Mouse (Mus musculus): ENCODE results near the gene Atxn2. TPM values are rescaled to one million over a fixed set of nuclear protein-coding genes. Genes with fewer than 3 reads are reported as not detected.

Atxn2 gene
- polyA plus RNA-seq, 1 experiment from 2014 or later = 31.6 TPM

GRCm38 (mm10) chr5:121808202-121808601 is 97.1 kb downstream of the Atxn2 start:
- Histone ChIP-seq H3K36me3 (replicated peaks; ENCODE audit: insufficient read depth, low read length) (peaks cover 50% of the 10 kb centered on the region), H3K4me1 (ENCODE audit: insufficient read depth) (peaks cover 4% of the 10 kb centered on the region), H3K27me3 (ENCODE audit: insufficient read depth, low read length) (no peaks in the 10 kb centered on the region), H3K4me3 (ENCODE audit: low read depth, low read length) (no peak overlapping the region), H3K4me2 (ENCODE audit: low read depth, low read length) (no peak overlapping the region), H3K9me3 (ENCODE audit: low read length) (no peaks in the 10 kb centered on the region), H3K27ac (ENCODE audit: low read depth) (no peak overlapping the region), H3K9ac (replicated peaks) (no peak overlapping the region)
- no peak for DNase-seq
- TF ChIP-seq CTCF (IDR thresholded peaks at IDR 0.05; ENCODE audit: low read depth) = no peak
- no peak for TF ChIP-seq EP300 (IDR thresholded peaks at IDR 0.05; ENCODE audit: low read depth)
- 82% methylated on average over 2 of the region's 2 CpGs for WGBS (ENCODE audit: insufficient replicate concordance)
- no peak for ATAC-seq

GRCm38 (mm10) chr5:121809667-121810224 is 98.6 kb downstream of the Atxn2 start:
- TF ChIP-seq EP300 (IDR thresholded peaks at IDR 0.05; ENCODE audit: low read depth) (no peak), CTCF (IDR thresholded peaks at IDR 0.05; ENCODE audit: low read depth) (no peak)
- 45% methylated on average over 5 of the region's 5 CpGs for WGBS (ENCODE audit: insufficient replicate concordance)
- Histone ChIP-seq H3K9me3 (ENCODE audit: low read length) (no peaks in the 10 kb centered on the region), H3K27me3 (ENCODE audit: insufficient read depth, low read length) (no peaks in the 10 kb centered on the region), H3K4me2 (ENCODE audit: low read depth, low read length) (no peak overlapping the region), H3K36me3 (replicated peaks; ENCODE audit: insufficient read depth, low read length) (peaks cover 54% of the 10 kb centered on the region), H3K27ac (ENCODE audit: low read depth) (no peak overlapping the region), H3K4me1 (ENCODE audit: insufficient read depth) (peaks cover 4% of the 10 kb centered on the region), H3K4me3 (ENCODE audit: low read depth, low read length) (no peak overlapping the region), H3K9ac (replicated peaks) (no peak overlapping the region)
- 0 out of 2 replicates have a peak, but pooled peaks have one; percentile 12 for ATAC-seq
- no peak for DNase-seq

- Histone ChIP-seq H3K36me3 (replicated peaks; ENCODE audit: insufficient read depth, low read length) (peaks cover 57% of the 10 kb centered on the region), H3K27ac (ENCODE audit: low read depth) (no peak overlapping the region), H3K9ac (replicated peaks) (no peak overlapping the region), H3K9me3 (ENCODE audit: low read length) (no peaks in the 10 kb centered on the region), H3K4me3 (ENCODE audit: low read depth, low read length) (no peak overlapping the region), H3K4me1 (ENCODE audit: insufficient read depth) (peaks cover 4% of the 10 kb centered on the region), H3K27me3 (ENCODE audit: insufficient read depth, low read length) (no peaks in the 10 kb centered on the region), H3K4me2 (ENCODE audit: low read depth, low read length) (no peak overlapping the region)
- TF ChIP-seq CTCF (IDR thresholded peaks at IDR 0.05; ENCODE audit: low read depth) (no peak), EP300 (IDR thresholded peaks at IDR 0.05; ENCODE audit: low read depth) (no peak)
- no peak for DNase-seq
- WGBS (ENCODE audit: insufficient replicate concordance) = 85% methylated on average over 17 of the region's 17 CpGs
- no peak for ATAC-seq
These were observed 99.4 kb downstream of the Atxn2 start for GRCm38 (mm10) chr5:121810331-121811151.

GRCm38 (mm10) chr5:121811485-121811931 is 100.4 kb downstream of the Atxn2 start:
- no peak; the same call in 1 of the 2 replicates for ATAC-seq
- 43% methylated on average over 5 of the region's 5 CpGs for WGBS (ENCODE audit: insufficient replicate concordance)
- Histone ChIP-seq H3K36me3 (replicated peaks; ENCODE audit: insufficient read depth, low read length) (peaks cover 60% of the 10 kb centered on the region), H3K27ac (ENCODE audit: low read depth) (no peak overlapping the region), H3K9me3 (ENCODE audit: low read length) (no peaks in the 10 kb centered on the region), H3K27me3 (ENCODE audit: insufficient read depth, low read length) (no peaks in the 10 kb centered on the region), H3K9ac (replicated peaks) (no peak overlapping the region), H3K4me3 (ENCODE audit: low read depth, low read length) (no peak overlapping the region), H3K4me1 (ENCODE audit: insufficient read depth) (peaks cover 4% of the 10 kb centered on the region), H3K4me2 (ENCODE audit: low read depth, low read length) (no peak overlapping the region)
- TF ChIP-seq EP300 (IDR thresholded peaks at IDR 0.05; ENCODE audit: low read depth) (no peak), CTCF (IDR thresholded peaks at IDR 0.05; ENCODE audit: low read depth) (no peak)
- no peak for DNase-seq

- Histone ChIP-seq H3K4me3 (ENCODE audit: low read depth, low read length) (no peak overlapping the region), H3K9me3 (ENCODE audit: low read length) (no peaks in the 10 kb centered on the region), H3K4me2 (ENCODE audit: low read depth, low read length) (no peak overlapping the region), H3K4me1 (ENCODE audit: insufficient read depth) (peaks cover 4% of the 10 kb centered on the region), H3K36me3 (replicated peaks; ENCODE audit: insufficient read depth, low read length) (peaks cover 71% of the 10 kb centered on the region), H3K9ac (replicated peaks) (no peak overlapping the region), H3K27me3 (ENCODE audit: insufficient read depth, low read length) (no peaks in the 10 kb centered on the region), H3K27ac (ENCODE audit: low read depth) (0 out of 2 replicates have a peak overlapping the region, but pooled peaks have one; percentile 11)
- DNase-seq (no peak), ATAC-seq (no peak)
- TF ChIP-seq CTCF (IDR thresholded peaks at IDR 0.05; ENCODE audit: low read depth) (no peak), EP300 (IDR thresholded peaks at IDR 0.05; ENCODE audit: low read depth) (no peak)
- 61% methylated on average over 7 of the region's 7 CpGs for WGBS (ENCODE audit: insufficient replicate concordance)
These were observed 101.5 kb downstream of the Atxn2 start for GRCm38 (mm10) chr5:121812526-121813243.

GRCm38 (mm10) chr5:121813744-121814143 is 102.6 kb downstream of the Atxn2 start:
- Histone ChIP-seq H3K4me3 (ENCODE audit: low read depth, low read length) (no peak overlapping the region), H3K36me3 (replicated peaks; ENCODE audit: insufficient read depth, low read length) (peaks cover 81% of the 10 kb centered on the region), H3K9me3 (ENCODE audit: low read length) (no peaks in the 10 kb centered on the region), H3K27ac (ENCODE audit: low read depth) (no peak overlapping the region), H3K4me2 (ENCODE audit: low read depth, low read length) (no peak overlapping the region), H3K4me1 (ENCODE audit: insufficient read depth) (peaks cover 4% of the 10 kb centered on the region), H3K9ac (replicated peaks) (no peak overlapping the region), H3K27me3 (ENCODE audit: insufficient read depth, low read length) (no peaks in the 10 kb centered on the region)
- ATAC-seq = no peak
- no peak for DNase-seq
- no peak for TF ChIP-seq EP300 (IDR thresholded peaks at IDR 0.05; ENCODE audit: low read depth)
- TF ChIP-seq CTCF (IDR thresholded peaks at IDR 0.05; ENCODE audit: low read depth) = no peak
- WGBS (ENCODE audit: insufficient replicate concordance) = 90% methylated on average over 10 of the region's 10 CpGs

Data from liver, postnatal 0 days (tissue).